Mouse (Mus musculus) stomach, embryonic 15.5 days (tissue): ENCODE measurements around the gene Gk. TPM values are rescaled to one million over a fixed set of nuclear protein-coding genes. Genes with fewer than 3 reads are reported as not detected.

Source experiments
- ATAC-seq: fragments of 200-750 bp; cut with Nextera tagmentation; 2 replicates; pipeline ENCODE4 v1.8.0; 2017; ENCODE audit warnings: low read depth, moderate number of reproducible peaks, moderate TSS enrichment; ENCODE audit not compliant: insufficient read depth, low FRiP score
- H3K27ac ChIP-seq: fragments of 300-500 bp; sonication (generic); 2 replicates; pipeline ENCODE4 v1.5.1; 2015; ENCODE audit warnings: mild to moderate bottlenecking, inconsistent platforms
- H3K27me3 ChIP-seq: fragments of 300-500 bp; sonication (generic); replicated peaks from 2 replicates; pipeline ENCODE4 v1.6.1; 2015; ENCODE audit warnings: inconsistent platforms
- H3K36me3 ChIP-seq: fragments of 300-500 bp; sonication (generic); 2 replicates; pipeline ENCODE4 v1.6.1; 2015; ENCODE audit warnings: inconsistent platforms
- H3K4me1 ChIP-seq: fragments of 300-500 bp; sonication (generic); 2 replicates; pipeline ENCODE4 v1.6.1; 2015; ENCODE audit warnings: inconsistent platforms
- H3K4me2 ChIP-seq: fragments of 300-500 bp; sonication (generic); 2 replicates; pipeline ENCODE4 v1.6.1; 2015; ENCODE audit warnings: mild to moderate bottlenecking, inconsistent platforms
- H3K4me3 ChIP-seq: fragments of 300-500 bp; sonication (generic); replicated peaks from 2 replicates; pipeline ENCODE4 v1.5.1; 2015; ENCODE audit warnings: inconsistent platforms
- H3K9ac ChIP-seq: fragments of 300-500 bp; sonication (generic); 2 replicates; pipeline ENCODE4 v1.6.1; 2015; ENCODE audit warnings: inconsistent platforms
- H3K9me3 ChIP-seq: fragments of 300-500 bp; sonication (generic); 2 replicates; pipeline ENCODE4 v1.6.1; 2016; ENCODE audit warnings: inconsistent platforms
- WGBS: fragments of 180-500 bp; shearing (Covaris S2); methylation state at CpG from one replicate; pipeline ENCODE4 v1.1.7; 2015; 5-methylcytosine and 5-hydroxymethylcytosine counted together
- polyA plus RNA-seq: library from polyadenylated mRNA; unstranded; fragments of >200 nt; fragmentation: Nextera tagmentation; extraction: Ambion mirVana; gene quantifications from 2 replicates; pipeline ENCODE4 v1.2.1, GENCODE M21; 2015

Gk gene
- polyA plus RNA-seq, 1 experiment from 2014 or later, result 12.3 TPM

- Histone ChIP-seq H3K4me1 (no peaks in the 10 kb centered on the region), H3K27me3 (no peaks in the 10 kb centered on the region), H3K9me3 (no peaks in the 10 kb centered on the region), H3K36me3 (no peaks in the 10 kb centered on the region), H3K9ac (no peak overlapping the region), H3K4me3 (no peak overlapping the region), H3K27ac (no peak overlapping the region), H3K4me2 (no peak overlapping the region)
- WGBS, result 86% methylated on average over 5 of the region's 5 CpGs
- ATAC-seq, result no peak
These were observed 43.4 kb downstream of the Gk start for GRCm38 (mm10) chrX:85733228-85733627.

DNA sequence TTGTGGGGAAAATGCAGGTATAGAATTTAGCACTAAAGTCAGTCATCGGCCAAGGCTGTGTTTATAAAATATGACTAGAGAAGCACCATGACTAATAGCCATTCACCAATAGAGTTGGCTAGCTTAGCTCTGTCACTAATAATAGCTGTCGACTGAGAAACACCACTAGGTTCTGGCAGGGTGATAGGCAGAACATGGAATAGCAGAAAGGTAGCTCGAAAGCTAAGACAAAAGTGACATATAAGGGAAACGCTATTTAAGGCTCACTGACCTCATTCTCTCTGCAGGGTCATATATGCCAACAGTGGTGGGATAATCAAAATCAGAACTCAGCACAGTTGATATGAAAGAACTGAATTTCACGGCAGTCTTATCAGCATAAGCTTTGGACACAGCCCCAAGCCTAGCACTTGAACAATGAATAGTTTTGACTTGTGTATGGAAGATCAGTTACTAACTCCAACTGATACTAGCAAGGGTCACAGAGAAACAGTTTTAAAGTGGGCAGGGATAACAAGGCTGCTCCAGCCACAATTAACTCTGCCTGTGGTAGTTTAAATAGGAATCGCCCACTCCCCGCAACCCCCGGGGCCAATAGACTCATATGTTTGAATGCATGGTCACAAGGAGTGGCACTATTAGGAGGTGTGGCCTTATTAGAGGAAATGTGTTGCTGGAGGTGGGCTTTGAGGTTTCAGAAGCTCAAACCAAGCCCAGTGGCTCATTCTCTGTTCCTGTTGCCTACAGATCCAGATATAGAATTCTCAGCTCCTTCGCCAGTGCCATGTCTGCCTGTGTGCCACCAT is 45.3 kb downstream of the Gk start:
- no peaks in the 10 kb centered on the region for H3K36me3 ChIP-seq
- ATAC-seq, result no peak
- no peak overlapping the region for H3K4me2 ChIP-seq
- no peak overlapping the region for H3K4me3 ChIP-seq
- no peaks in the 10 kb centered on the region for H3K4me1 ChIP-seq
- H3K27me3 ChIP-seq, result no peaks in the 10 kb centered on the region
- H3K9ac ChIP-seq, result no peak overlapping the region
- WGBS, result 82% methylated on average over 9 of the region's 9 CpGs
- H3K9me3 ChIP-seq, result no peaks in the 10 kb centered on the region
- H3K27ac ChIP-seq, result no peak overlapping the region

GRCm38 (mm10) chrX:85721226-85721625 is 55.4 kb downstream of the Gk start:
- H3K27me3 ChIP-seq, result no peaks in the 10 kb centered on the region
- no peak overlapping the region for H3K9ac ChIP-seq
- H3K36me3 ChIP-seq, result no peaks in the 10 kb centered on the region
- H3K4me2 ChIP-seq, result no peak overlapping the region
- ATAC-seq, result no peak
- H3K4me3 ChIP-seq, result no peak overlapping the region
- no peak overlapping the region for H3K27ac ChIP-seq
- H3K9me3 ChIP-seq, result no peaks in the 10 kb centered on the region
- no peaks in the 10 kb centered on the region for H3K4me1 ChIP-seq

- no peak overlapping the region for H3K4me3 ChIP-seq
- H3K9me3 ChIP-seq, result no peaks in the 10 kb centered on the region
- ATAC-seq, result no peak
- no peaks in the 10 kb centered on the region for H3K36me3 ChIP-seq
- H3K27ac ChIP-seq, result no peak overlapping the region
- no peak overlapping the region for H3K9ac ChIP-seq
- H3K27me3 ChIP-seq, result no peaks in the 10 kb centered on the region
- H3K4me1 ChIP-seq, result no peaks in the 10 kb centered on the region
- WGBS, result 71% methylated on average over 3 of the region's 3 CpGs
- no peak overlapping the region for H3K4me2 ChIP-seq
These were observed 66.2 kb downstream of the Gk start for GRCm38 (mm10) chrX:85710399-85710798.

DNA sequence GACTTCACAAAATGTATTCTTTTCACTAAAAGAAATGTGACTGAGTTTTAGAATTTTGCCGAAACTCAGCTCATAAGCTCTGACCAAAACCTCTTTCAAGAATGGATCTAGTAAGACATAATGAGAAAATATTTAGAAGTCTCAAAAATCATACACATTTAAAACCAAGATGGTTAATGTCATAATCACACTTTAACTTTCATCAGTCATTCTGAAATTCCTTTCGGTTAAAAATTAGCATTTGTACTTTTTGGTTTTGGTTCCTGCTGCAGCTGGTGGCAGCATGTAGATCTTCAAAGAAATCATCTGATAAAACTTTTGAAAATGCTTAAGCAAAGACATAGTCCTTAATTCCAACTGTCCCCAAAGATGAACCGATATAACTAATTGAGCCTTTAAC is 70.9 kb downstream of the Gk start:
- ATAC-seq, result no peak
- no peaks in the 10 kb centered on the region for H3K27me3 ChIP-seq
- WGBS, result 88% methylated on average over 3 of the region's 3 CpGs

DNA sequence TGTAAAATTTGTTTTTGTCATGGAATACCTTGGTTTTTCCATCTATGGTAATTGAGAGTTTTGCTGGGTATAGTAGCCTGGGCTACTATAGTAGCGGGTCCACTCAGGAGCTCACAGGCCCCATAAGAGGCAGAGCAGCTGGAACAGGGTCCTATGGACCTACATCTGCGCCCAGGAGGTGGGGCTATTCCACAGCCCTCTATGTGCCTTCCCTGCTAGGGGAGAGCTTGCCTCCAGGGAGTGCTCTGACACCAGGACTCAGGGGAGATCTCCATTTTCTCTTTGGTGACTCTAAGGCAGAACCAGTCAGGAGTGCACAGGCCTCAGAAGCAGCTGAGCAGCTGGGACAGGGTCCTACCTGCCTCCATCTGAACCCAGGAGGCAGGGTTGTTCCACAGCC is 92.9 kb downstream of the Gk start:
- no peaks in the 10 kb centered on the region for H3K9me3 ChIP-seq
- no peaks in the 10 kb centered on the region for H3K36me3 ChIP-seq
- no peak overlapping the region for H3K4me3 ChIP-seq
- no peak for ATAC-seq
- no peak overlapping the region for H3K4me2 ChIP-seq
- no peak overlapping the region for H3K9ac ChIP-seq
- no peaks in the 10 kb centered on the region for H3K27me3 ChIP-seq
- no peak overlapping the region for H3K27ac ChIP-seq
- WGBS, result 56% methylated on average over 2 of the region's 2 CpGs
- H3K4me1 ChIP-seq, result no peaks in the 10 kb centered on the region

More for the DNA sequence above, 70.9 kb downstream of the Gk start:
- no peaks in the 10 kb centered on the region for H3K36me3 ChIP-seq
- H3K4me1 ChIP-seq, result no peaks in the 10 kb centered on the region
- H3K4me2 ChIP-seq, result no peak overlapping the region
- H3K27ac ChIP-seq, result no peak overlapping the region
- H3K4me3 ChIP-seq, result no peak overlapping the region
- H3K9me3 ChIP-seq, result no peaks in the 10 kb centered on the region
- no peak overlapping the region for H3K9ac ChIP-seq

GRCm38 (mm10) chrX:85682125-85682524 is 94.5 kb downstream of the Gk start:
- ATAC-seq, result no peak
- H3K4me3 ChIP-seq, result no peak overlapping the region
- no peaks in the 10 kb centered on the region for H3K9me3 ChIP-seq
- no peaks in the 10 kb centered on the region for H3K27me3 ChIP-seq
- no peaks in the 10 kb centered on the region for H3K4me1 ChIP-seq
- H3K9ac ChIP-seq, result no peak overlapping the region
- no peaks in the 10 kb centered on the region for H3K36me3 ChIP-seq
- 50% methylated on average over 1 of the region's 1 CpGs for WGBS
- H3K4me2 ChIP-seq, result no peak overlapping the region
- H3K27ac ChIP-seq, result no peak overlapping the region

- Histone ChIP-seq H3K4me3 (no peak overlapping the region), H3K27ac (no peak overlapping the region), H3K4me2 (no peak overlapping the region), H3K36me3 (no peaks in the 10 kb centered on the region), H3K27me3 (no peaks in the 10 kb centered on the region), H3K4me1 (no peaks in the 10 kb centered on the region), H3K9me3 (no peaks in the 10 kb centered on the region), H3K9ac (no peak overlapping the region)
- WGBS, result 19% methylated on average over 7 of the region's 7 CpGs
- no peak for ATAC-seq
These were observed 99.8 kb downstream of the Gk start for GRCm38 (mm10) chrX:85676808-85677207.

Other genes with a start within 250 kb of the Gk start
- 4.9 and 5.3 TPM in 2 replicates for gene Tab3, start 202.8 kb downstream of the Gk start, polyA plus RNA-seq
- 0.27 and 0.28 TPM in 2 replicates for gene 5430427O19Rik, start 93.5 kb upstream of the Gk start, polyA plus RNA-seq